Mouse (Mus musculus) MEL (cell line): ENCODE measurements around the gene Cemip.

Experiments used
- E2F4 ChIP-seq: IDR thresholded peaks from 2 replicates; pipeline ENCODE4 v1.6.1; 2011; ENCODE audit warnings: low read depth, low read length, improper control_type of control experiment, borderline replicate concordance
- USF2 ChIP-seq, 2 experiments: IDR thresholded peaks; 2 replicates each; pipeline ENCODE4 v1.6.1; 2011 to 2012; ENCODE audit warnings: improper control_type of control experiment in 2 of 2, low read length in 2 of 2, borderline replicate concordance in 1 of 2, inconsistent platforms in 1 of 2, low read depth in 1 of 2, mild to moderate bottlenecking in 1 of 2; ENCODE audit not compliant: insufficient read depth in 1 of 2

DNA sequence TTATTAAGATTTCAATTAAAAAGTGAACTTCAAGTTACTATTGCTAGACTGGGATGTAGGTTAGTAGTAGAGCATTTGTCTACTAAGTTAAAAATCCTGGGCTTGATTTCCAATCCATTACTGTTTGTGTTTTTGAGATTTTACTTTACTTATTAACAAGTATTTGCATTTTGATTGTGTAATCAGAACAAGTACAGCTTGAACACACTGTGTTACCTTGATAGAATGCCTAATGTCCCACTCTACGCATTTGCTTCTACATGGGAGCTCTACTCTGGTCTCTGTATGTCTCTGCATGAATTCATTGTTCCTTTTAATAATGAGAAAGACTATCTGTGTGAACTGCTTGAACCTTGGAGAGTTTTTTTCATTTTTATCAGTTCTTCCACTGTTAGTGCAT lies 20.6 kb upstream of the Cemip start:
- TF ChIP-seq E2F4: no peak
- TF ChIP-seq USF2 (IDR thresholded peaks at IDR 0.05; ENCODE audit: borderline replicate concordance in 1 of 2, insufficient read depth in 1 of 2, low read depth in 1 of 2, low read length in 2 of 2): no peak
